Mouse (Mus musculus): Measurements from ENCODE around the gene Sec23a. TPM values are rescaled to one million over a fixed set of nuclear protein-coding genes. Genes with fewer than 3 reads are reported as not detected.
A peak's percentile ranks its signal among the peaks of the same experiment; 100 is the strongest.
"Not testable (repeated sequence)": the region's sequence is repeated elsewhere in the genome, so short reads cannot be mapped to it uniquely, and the experiment has no call there.

Sec23a gene
- polyA plus RNA-seq (2016; fragmentation: Nextera tagmentation; extraction: Ambion mirVana): 108 and 121 TPM in 2 replicates

DNA sequence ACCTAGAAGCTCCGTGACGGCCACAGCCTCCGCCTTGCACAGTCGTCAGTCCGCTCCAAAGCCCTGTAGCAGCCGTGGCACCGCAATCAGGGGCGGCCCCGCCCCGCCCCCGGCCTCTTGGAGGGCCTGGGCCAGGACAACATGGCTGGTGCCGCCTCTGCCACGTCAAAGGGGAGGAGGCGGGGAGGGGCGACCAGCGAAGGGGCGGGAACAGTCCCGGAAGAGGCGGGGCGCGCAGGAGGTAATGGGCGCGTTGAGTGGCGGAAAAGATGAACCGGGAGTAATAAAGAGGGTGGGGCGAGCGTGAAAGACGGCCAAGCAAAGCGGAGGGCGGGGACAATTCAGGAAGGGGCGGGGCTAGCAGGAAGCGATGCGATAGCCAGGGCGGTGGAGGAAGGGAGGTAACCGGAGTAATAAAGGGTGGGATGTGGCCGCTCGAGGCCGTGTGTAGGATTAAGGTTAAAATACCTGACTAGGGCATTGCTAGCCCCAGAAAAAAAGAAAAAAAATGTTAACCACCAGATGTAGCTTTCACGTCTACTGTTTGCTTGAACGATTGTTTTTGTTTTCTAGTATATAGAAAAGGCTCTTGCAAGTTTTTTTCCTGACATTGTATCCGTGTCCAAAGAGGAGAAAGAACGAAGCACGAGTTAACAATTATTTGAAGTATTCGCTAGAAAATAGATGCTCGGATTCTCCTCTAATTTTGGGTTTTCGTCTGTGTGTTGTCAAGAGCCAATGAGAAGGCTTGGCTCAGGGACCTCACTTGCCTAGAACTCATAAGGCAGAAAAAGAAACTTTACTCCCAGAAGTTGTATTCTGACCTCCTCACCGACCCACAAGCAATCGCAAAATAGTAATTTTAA lies at the start of gene Sec23a:
Sec23a (minus strand) TSS at position 174 of the 866 bp plus-strand sequence.
- Histone ChIP-seq H3K9ac (peak within 1 kb of the TSS; percentile 88), H3K27me3 (no peaks in the 10 kb centered on the region), H3K27ac (peak within 1 kb of the TSS; percentile 90), H3K9me3 (replicated peaks) (no peaks in the 10 kb centered on the region), H3K4me3 (peak within 1 kb of the TSS; percentile 85), H3K4me2 (replicated peaks) (peak within 1 kb of the TSS; percentile 79), H3K36me3 (peaks cover under 1% of the 10 kb centered on the region; the same call in 1 of the 2 replicates), H3K4me1 (peaks cover 13% of the 10 kb centered on the region)
- peak; percentile 98 for ATAC-seq (ENCODE audit: low FRiP score)
- under 1% methylated on average over 47 of the region's 48 CpGs for WGBS

DNA sequence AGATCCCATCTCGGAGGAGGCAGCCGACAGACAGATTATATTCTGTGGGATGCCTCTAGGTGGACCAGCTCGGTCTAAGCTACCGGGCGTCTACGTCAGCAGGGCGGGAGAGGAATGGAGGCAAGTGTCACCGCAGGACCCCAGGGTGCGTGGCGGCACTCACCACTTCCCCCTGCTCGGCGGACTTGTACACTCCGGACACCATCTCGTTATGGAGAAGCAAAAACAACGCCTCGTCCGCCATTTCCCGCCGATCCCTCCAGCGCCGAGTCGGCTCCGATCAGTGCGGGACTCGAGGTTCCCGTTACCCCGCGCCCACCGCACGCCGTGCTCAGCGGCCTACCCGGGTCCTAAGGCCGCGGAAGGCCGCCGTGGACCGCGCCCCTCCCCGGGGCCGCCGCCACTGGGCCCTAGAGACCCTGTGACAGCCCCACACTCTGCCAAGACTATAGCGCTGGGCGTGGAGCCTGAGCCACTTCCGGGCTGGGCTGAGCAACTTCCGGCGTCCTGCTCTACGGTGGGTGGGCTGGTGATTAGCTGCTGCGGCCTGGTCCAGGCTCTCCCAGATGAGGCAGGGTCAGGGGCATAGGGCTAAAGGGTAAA lies 49.3 kb upstream of the Sec23a start, which contains the start of gene Trappc6b:
Trappc6b (minus strand) TSS at position 480 of the 603 bp plus-strand sequence.
- Histone ChIP-seq H3K4me1 (peaks cover 15% of the 10 kb centered on the region), H3K9me3 (replicated peaks) (no peaks in the 10 kb centered on the region), H3K4me3 (peak within 1 kb of the TSS; percentile 86), H3K27ac (peak within 1 kb of the TSS; percentile 94), H3K27me3 (0 out of 2 replicates have a peak, but pooled peaks cover 3% of the 10 kb centered on the region), H3K36me3 (peaks cover 10% of the 10 kb centered on the region; the same call in 1 of the 2 replicates), H3K4me2 (replicated peaks) (peak within 1 kb of the TSS; percentile 77), H3K9ac (peak within 1 kb of the TSS; percentile 96)
- WGBS: under 1% methylated on average over 49 of the region's 49 CpGs
- ATAC-seq (ENCODE audit: low FRiP score): peak; percentile 97

DNA sequence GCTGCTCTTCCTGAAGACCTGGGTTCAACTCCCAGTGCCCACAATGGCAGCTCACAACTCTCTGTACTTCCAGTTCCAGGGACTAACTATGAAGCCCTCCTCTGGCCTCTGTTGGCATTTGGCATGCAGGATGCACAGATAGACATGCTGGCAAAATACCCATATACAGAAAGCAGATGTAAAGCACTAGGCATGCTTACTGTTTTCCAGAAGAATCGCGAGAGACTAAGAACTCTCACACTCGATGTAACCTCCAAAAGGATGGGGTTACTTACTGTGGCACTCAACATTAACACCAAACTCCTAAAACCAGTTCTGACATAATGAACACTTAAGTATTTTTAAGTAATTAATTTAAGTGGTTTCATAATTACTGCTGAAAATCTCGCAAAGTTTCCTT lies 48.5 kb upstream of the Sec23a start:
- ATAC-seq (ENCODE audit: low FRiP score): no peak
- Histone ChIP-seq H3K4me1 (peaks cover 14% of the 10 kb centered on the region), H3K36me3 (peaks cover 12% of the 10 kb centered on the region; the same call in 1 of the 2 replicates), H3K9ac (peak overlapping the region; percentile 96), H3K27me3 (0 out of 2 replicates have a peak, but pooled peaks cover 3% of the 10 kb centered on the region), H3K27ac (peak overlapping the region; percentile 94), H3K9me3 (replicated peaks) (no peaks in the 10 kb centered on the region), H3K4me3 (peak overlapping the region; percentile 86), H3K4me2 (replicated peaks) (peak overlapping the region; percentile 77)
- 69% methylated on average over 4 of the region's 4 CpGs for WGBS

DNA sequence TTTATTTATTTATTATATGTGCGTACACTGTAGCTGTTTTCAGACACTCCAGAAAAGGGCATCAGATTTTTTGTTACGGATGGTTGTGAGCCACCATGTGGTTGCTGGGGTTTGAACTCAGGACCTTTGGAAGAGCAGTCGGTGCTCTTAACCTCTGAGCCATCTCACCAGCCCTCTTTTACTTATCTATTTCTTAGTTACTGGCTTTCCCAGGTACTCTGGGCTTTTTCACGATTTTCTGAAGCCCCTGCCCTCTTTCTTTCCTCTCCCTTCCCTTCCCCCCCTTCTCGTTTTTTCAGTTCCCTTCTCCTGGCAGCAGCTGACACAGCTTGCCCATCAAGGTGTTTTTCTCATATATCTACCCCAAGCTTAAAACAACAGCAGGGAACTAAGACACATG lies 46.4 kb upstream of the Sec23a start:
- not testable (repeated sequence) for H3K9me3 ChIP-seq (replicated peaks); H3K9ac ChIP-seq; ATAC-seq (ENCODE audit: low FRiP score); H3K4me2 ChIP-seq (replicated peaks); H3K4me3 ChIP-seq; H3K27me3 ChIP-seq; H3K27ac ChIP-seq
- Histone ChIP-seq H3K36me3 (peaks cover 16% of the 10 kb centered on the region; the same call in 1 of the 2 replicates), H3K4me1 (peaks cover 14% of the 10 kb centered on the region)
- 91% methylated on average over 5 of the region's 5 CpGs for WGBS

DNA sequence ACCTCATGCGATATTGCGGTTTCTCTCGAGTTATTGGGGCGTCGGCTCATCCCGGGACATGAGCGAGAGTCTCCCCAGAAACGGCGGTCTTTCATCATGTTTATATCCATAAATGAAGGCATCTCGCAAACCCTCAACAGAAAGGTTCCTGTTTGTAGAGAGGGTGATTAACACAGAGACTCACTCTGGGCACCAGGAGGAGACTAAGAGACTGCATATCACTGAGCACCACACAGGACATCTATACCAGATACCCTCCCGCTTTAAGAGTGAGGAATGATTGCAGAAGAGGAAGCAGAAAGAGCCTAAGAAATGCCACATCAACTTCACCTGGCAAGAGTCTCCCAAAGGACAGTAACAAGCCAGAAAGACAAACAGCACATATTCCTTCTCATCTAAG lies 44.4 kb upstream of the Sec23a start:
- no peak overlapping the region for H3K4me2 ChIP-seq (replicated peaks)
- no peak for ATAC-seq (ENCODE audit: low FRiP score)
- H3K27me3 ChIP-seq: no peaks in the 10 kb centered on the region
- peaks cover 14% of the 10 kb centered on the region for H3K4me1 ChIP-seq
- no peak overlapping the region for H3K9ac ChIP-seq
- H3K27ac ChIP-seq: no peak overlapping the region
- peaks cover 20% of the 10 kb centered on the region for H3K36me3 ChIP-seq
- H3K9me3 ChIP-seq (replicated peaks): no peaks in the 10 kb centered on the region
- WGBS: 97% methylated on average over 11 of the region's 11 CpGs
- no peak overlapping the region for H3K4me3 ChIP-seq

DNA sequence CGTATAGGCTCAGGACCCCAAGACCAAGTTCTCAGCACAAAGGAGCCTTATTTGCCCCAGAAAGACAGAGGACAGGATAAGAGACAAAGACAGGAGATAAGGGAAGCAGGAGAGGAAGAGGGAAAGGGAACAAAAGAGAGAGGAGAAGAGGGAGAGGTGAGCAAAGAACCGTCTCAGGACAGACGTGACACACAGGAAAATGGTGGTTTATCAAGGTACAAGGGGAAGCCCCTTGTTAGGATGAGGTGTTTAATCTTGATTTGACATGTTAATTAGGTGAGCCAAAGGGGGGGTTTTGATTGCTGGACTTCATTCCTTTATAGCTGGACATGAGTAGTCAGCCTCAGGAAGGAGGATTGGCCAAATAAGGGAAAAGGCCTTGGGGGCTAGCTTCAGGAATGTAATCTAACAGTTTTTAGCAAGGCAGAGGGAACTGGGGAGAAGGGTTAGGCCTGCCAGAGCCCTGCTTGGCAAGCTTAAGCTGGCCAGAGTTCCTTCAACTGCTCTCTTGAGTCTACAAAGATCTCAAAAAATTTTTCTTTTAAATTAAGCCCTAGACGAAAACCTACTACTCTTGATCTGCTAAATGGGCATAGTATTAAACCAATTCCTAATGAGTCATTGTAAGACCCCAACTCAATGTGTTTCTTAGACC lies 43.5 kb upstream of the Sec23a start:
- peaks cover 20% of the 10 kb centered on the region for H3K36me3 ChIP-seq
- no peak for ATAC-seq (ENCODE audit: low FRiP score)

DNA sequence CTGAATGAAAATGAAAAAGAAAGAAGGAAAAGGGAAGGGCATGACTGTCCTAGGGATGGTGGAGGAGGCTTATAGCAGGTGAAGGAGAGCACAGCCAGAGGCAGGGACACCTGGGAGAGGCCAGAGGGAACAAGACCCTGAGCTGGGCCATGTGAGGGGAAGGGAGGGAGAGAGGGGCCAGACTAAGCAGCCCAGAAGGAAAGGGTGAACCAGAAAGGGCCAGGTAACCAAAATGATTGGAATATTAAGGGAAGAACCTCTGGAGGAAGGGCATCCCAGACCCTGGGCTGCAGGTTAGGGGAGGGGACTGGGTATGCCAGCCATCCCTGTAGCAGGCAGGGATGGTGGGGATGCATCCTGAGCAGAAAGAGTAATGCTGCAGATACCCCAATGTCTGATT lies 42.2 kb upstream of the Sec23a start:
- Histone ChIP-seq H3K27me3 (no peaks in the 10 kb centered on the region), H3K9ac (no peak overlapping the region), H3K36me3 (peaks cover 20% of the 10 kb centered on the region), H3K4me3 (no peak overlapping the region), H3K27ac (no peak overlapping the region), H3K9me3 (replicated peaks) (no peaks in the 10 kb centered on the region), H3K4me2 (replicated peaks) (no peak overlapping the region), H3K4me1 (peaks cover 1% of the 10 kb centered on the region; the same call in 1 of the 2 replicates)
- ATAC-seq (ENCODE audit: low FRiP score): no peak

More for the DNA sequence above, 43.5 kb upstream of the Sec23a start:
- 89% methylated on average over 4 of the region's 4 CpGs for WGBS
- Histone ChIP-seq H3K4me3 (no peak overlapping the region), H3K9me3 (replicated peaks) (no peaks in the 10 kb centered on the region), H3K27me3 (no peaks in the 10 kb centered on the region), H3K4me2 (replicated peaks) (no peak overlapping the region), H3K4me1 (peaks cover 11% of the 10 kb centered on the region), H3K9ac (no peak overlapping the region), H3K27ac (no peak overlapping the region)

DNA sequence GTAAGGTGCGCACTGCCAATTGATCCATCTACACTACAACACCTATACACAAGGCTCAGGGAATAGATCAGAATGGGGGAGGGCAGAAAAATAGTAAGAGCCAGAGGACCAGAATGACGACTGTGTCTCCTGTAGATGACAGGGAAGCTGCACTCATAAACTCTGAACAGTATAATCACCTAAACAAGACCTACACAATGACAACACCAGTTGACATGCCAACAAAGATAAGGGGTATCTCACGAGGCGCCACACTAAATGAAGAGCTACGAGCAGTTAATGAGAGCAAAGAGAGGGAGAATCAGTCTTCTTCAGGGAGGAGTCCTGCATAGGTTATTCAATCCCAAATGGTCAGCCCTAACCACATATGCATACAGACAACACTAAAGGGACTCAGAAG lies 41.3 kb upstream of the Sec23a start:
- peaks cover 20% of the 10 kb centered on the region for H3K36me3 ChIP-seq
- 93% methylated on average over 5 of the region's 5 CpGs for WGBS
- no peak overlapping the region for H3K9ac ChIP-seq
- no peak overlapping the region for H3K4me2 ChIP-seq (replicated peaks)
- no peak for ATAC-seq (ENCODE audit: low FRiP score)
- no peaks in the 10 kb centered on the region for H3K9me3 ChIP-seq (replicated peaks)
- no peak overlapping the region for H3K27ac ChIP-seq
- no peaks in the 10 kb centered on the region for H3K4me1 ChIP-seq
- no peaks in the 10 kb centered on the region for H3K27me3 ChIP-seq
- H3K4me3 ChIP-seq: no peak overlapping the region

DNA sequence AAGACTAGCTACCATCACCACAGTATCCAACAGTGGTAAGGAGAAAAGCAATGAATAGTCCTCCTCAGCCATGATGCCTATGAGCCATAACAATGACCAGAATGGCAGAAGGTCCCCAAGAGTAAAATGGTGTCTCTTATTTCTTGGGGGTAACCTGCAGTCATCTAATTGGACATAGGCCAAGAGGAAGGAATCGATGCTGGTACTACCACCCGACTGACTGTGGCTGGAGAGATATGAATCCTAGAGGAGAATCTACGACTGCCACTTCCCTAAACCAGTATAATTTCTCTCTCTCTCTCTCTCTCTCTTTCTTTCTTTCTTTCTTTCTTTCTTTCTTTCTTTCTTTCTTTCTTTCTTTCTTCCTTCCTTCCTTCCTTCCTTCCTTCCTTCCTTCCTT lies 40.7 kb upstream of the Sec23a start:
- Histone ChIP-seq H3K4me3 (no peak overlapping the region), H3K9ac (no peak overlapping the region), H3K36me3 (peaks cover 19% of the 10 kb centered on the region), H3K4me2 (replicated peaks) (no peak overlapping the region), H3K9me3 (replicated peaks) (no peaks in the 10 kb centered on the region), H3K27ac (no peak overlapping the region), H3K4me1 (no peaks in the 10 kb centered on the region), H3K27me3 (no peaks in the 10 kb centered on the region)
- no peak for ATAC-seq (ENCODE audit: low FRiP score)
- WGBS: 100% methylated on average over 3 of the region's 3 CpGs

DNA sequence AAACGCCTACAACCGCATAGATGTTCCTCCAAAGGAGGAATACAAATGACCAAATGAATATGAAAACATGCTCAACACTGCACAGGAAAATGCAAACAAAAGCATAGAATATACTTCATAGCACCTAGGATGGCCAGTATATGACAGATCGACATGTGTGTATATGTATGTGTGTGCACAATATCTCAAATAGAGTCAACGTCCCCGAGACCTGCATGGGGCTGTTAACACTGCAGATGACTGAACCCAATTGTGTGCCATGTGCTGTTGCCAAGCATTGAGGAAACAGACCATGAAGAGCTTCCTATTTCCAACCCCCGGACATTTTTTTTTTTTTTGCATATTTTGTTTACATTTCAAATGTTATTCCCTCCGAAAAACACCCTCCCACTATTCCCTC lies 29.0 kb upstream of the Sec23a start:
- ATAC-seq (ENCODE audit: low FRiP score): 0 out of 2 replicates have a peak, but pooled peaks have one; percentile 60
- Histone ChIP-seq H3K27me3 (no peaks in the 10 kb centered on the region), H3K9ac (no peak overlapping the region), H3K4me2 (replicated peaks) (no peak overlapping the region), H3K4me3 (no peak overlapping the region), H3K4me1 (no peaks in the 10 kb centered on the region), H3K27ac (no peak overlapping the region), H3K9me3 (replicated peaks) (no peaks in the 10 kb centered on the region), H3K36me3 (peaks cover 36% of the 10 kb centered on the region)
- WGBS: 43% methylated on average over 7 of the region's 7 CpGs

DNA sequence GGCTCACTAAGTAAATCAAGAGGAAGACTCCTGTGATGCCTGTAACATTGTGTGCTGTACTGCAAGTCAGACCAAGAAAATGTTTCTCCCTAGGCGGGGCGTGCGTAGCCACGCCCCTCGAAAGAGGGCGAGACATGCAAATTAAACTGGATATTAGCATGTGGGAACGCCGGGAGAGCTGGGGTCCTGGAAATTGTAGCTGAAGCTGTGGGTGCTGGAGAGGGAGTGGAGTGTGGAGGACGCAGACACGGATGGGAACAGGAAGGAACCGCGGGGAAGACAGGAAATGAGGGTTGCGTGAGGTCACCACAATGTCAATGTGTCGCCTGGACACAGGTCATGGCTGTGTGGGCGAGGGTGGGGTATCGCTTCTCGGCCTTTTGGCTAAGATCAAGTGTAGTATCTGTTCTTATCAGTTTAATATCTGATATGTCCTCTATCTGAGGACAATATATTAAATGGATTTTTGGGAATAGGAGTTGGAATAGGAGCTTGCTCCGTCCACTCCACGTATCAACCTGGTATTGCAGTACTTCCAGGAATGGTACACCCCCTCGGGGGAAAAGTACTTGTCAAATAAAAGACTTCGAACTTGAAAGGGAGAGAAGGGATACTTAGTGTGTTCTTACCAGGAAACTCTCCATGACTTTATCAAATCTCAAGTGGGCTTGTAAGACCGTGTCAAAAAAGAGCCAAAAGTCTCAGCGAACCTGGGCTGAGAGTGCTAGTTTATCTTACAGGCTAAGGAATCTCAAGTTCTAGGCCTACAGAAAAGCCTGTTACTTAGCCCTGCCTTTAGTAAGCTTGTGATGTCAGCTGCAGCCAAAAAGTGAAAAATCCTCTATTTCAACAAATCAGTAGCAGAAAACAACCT lies 28.4 kb upstream of the Sec23a start:
- Histone ChIP-seq H3K9me3 (replicated peaks) (no peaks in the 10 kb centered on the region), H3K4me3 (no peak overlapping the region), H3K36me3 (peaks cover 31% of the 10 kb centered on the region), H3K4me1 (no peaks in the 10 kb centered on the region), H3K9ac (no peak overlapping the region), H3K27ac (peak overlapping the region; percentile 37), H3K27me3 (no peaks in the 10 kb centered on the region), H3K4me2 (replicated peaks) (peak overlapping the region; percentile 17)
- peak; percentile 74 for ATAC-seq (ENCODE audit: low FRiP score)
- 3% methylated on average over 23 of the region's 23 CpGs for WGBS
